Mouse (Mus musculus) cerebellum, postnatal 10 days (tissue): ENCODE measurements around the gene Tecpr1.
A peak's percentile ranks its signal among the peaks of the same experiment; 100 is the strongest.

Experiments
- DNase-seq, 2 experiments: peaks; one replicate each; pipeline ENCODE4 v3.0.0; 2021; ENCODE audit warnings: mixed read lengths in 2 of 2

Tecpr1 gene

GRCm38 (mm10) chr5:144223503-144223862, at the start of gene Tecpr1:
TSS of gene Tecpr1 (minus strand) at chr5:144223615.
- peak; percentile 97 to 98 for DNase-seq

DNA sequence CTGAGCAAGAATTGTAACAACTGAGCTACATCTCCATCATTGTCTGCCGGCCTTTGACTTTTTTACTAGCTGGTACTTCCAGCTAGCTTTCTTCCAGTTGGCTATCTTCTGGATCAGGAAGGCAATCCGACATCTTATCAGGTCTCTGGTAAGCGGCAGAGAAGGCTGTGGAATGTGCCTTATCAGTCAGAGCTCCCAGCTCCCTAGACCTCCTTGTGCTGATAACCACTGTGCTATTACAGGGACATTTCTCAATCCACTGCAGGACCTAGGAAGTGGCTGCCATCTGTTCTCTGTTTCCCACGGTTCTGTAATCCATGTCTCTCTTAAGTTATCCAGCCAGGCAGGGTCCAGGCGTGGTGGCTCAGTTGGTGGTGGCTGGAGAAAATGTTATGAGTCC, 48.4 kb upstream of the Tecpr1 start:
- no peak for DNase-seq

DNA sequence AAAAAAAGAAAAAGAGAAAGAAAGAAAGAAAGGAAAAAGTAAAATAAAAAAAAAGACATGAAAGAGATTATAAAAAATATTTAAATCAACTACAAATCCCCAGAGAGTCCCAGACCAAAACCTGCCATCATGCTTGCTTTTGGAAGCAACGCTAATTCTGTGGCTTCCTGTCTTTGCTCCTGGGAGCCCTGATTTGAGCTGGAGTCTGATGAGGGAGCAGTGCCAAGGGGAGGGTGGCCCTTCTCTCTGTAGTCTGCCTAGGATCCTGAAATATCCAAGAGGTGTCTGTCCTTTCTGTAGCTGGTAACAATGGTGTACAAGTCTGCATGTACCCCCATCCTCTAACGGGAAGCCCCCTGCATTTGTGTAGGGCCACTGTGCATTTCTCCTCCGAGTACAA, 47.7 kb upstream of the Tecpr1 start:
- DNase-seq, result no peak

DNA sequence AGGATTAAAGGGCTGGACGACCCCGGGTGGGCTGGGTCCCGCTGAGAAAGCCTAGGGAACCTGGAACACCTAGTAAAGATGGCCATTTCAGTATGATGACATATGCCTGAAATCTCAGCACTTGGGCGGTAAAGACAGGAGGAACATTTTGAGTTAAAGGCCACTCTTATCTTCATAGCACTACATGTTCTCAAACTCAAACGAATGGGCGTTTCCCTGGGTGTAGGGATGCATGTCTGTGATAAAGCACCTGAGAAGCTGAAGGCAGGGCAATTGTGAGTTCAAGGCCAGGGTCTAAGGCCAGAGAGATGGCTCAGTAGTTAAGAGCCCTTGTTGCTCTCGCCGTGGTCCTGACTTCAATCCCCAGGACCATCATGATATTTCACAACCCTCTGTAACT, 47.0 kb upstream of the Tecpr1 start:
- no peak for DNase-seq

GRCm38 (mm10) chr5:144269926-144270325, 46.5 kb upstream of the Tecpr1 start:
- DNase-seq, result no peak

DNA sequence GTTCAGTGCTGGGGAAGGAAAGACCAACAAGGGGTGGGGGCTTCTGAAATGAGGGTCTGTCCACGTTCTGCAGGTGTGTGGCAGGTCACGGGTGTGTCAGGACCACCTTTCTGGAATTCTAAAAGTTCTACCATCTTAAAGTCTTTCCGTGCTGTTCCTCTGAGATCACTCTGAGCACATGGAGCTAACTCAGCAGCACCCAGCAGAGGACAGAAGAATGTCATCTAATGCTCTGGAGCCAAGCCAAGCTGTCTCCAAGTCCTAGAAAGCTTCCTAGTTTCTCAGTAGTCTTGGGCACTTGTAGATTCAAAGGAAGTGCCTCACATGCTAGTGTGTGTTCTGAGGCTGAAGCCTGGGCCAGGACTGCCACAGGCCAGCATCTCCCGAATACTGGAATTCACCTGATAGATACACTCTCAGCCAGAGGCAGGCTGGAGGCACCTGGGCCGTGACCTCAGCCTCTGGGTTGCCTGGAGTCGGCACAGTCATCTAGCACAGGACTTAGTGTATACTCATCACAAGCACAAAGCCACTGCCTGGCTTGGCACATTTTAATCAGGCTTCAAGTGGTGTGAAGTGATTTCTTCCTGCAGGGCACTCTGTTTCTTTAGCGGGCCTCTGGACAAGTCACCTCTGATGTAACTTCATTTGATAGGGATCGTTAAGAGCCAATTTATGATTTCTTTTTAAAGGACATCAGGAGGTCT, 44.3 kb upstream of the Tecpr1 start:
- peak; percentile 71 to 79 for DNase-seq

- DNase-seq, result no peak
Measured at GRCm38 (mm10) chr5:144263496-144263895, 40.1 kb upstream of the Tecpr1 start.

- DNase-seq, result no peak
Measured at GRCm38 (mm10) chr5:144263082-144263481, 39.7 kb upstream of the Tecpr1 start.

DNA sequence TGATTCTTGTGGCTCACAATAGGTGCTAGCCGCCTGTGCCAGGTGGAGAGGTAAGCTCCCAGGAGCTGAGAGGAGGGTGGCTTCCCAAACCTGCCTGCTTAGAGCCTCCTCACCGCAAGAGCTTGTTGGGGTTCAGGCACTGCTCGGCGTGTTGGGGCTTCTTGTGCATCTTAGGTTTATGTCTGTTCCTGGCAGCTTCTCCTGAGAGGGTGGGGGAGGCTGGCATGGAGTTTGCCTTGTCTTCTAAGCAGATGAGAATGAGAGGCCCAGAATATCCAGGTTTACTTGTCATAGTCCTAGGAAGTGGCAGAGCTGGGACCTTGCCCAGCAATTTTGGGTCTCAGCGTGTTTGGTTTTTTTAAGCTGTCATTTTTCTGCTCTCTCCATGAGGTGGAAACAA, 38.4 kb upstream of the Tecpr1 start:
- no peak for DNase-seq

- no peak for DNase-seq
Measured at GRCm38 (mm10) chr5:144261309-144261708, 37.9 kb upstream of the Tecpr1 start.

GRCm38 (mm10) chr5:144260464-144260863, 37.0 kb upstream of the Tecpr1 start:
- no peak for DNase-seq

DNA sequence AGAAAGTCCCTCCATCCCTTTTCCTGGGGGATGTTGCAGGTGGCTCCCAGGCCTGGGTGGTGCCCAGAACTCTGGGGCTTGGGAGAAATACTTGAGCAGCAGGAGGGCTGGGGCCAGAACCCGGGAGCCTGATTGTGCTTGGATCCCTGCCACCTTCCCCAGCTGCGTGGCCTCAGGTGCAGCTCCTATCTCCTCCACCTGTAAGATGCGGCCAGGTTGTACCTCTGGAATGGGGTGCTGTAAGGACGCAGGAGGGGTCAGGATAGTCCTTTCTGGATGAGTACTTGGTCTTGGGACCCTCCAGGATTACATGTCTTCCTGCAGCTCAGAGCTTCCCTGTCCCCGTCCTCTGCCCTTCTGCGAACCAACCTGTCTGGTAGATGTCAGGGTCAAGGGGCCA, 35.8 kb upstream of the Tecpr1 start:
- no peak for DNase-seq

- no peak for DNase-seq
Measured at GRCm38 (mm10) chr5:144258687-144259086, 35.3 kb upstream of the Tecpr1 start.

GRCm38 (mm10) chr5:144258131-144258611, 34.8 kb upstream of the Tecpr1 start:
- peak; percentile 68 to 70 for DNase-seq

DNA sequence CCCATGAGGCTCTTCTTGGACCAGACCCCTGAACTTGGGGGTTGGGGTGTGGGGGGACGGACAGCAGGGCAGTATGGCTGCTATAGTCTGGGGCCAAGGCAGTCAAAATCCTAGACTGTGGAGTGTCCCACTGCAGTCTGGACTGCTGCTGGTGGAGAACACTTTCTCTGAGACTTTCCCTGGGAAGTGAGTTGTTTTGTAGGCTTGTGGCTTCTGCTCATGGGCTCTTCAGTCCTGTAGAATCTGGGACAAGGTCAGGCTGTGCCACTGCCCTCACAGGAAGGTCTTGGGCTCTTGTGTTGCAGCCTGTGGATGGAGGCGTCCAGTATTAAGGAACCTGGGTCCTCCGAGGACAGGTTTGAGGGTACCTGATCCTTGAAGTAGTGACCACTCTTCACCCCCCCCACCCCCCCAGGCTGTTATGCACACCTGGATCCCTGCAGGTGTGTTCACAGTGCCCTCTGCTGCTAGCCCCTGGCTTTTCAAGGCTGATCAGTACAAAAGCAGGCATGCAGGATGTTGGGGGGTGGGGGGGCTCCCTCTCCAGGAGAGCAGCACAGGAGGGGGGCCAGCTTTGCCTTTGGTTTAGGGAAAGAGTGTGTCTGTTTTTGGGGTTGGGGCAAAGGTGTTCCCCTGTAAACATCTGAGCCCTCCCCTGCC, 34.2 kb upstream of the Tecpr1 start:
- DNase-seq, result no peak

DNA sequence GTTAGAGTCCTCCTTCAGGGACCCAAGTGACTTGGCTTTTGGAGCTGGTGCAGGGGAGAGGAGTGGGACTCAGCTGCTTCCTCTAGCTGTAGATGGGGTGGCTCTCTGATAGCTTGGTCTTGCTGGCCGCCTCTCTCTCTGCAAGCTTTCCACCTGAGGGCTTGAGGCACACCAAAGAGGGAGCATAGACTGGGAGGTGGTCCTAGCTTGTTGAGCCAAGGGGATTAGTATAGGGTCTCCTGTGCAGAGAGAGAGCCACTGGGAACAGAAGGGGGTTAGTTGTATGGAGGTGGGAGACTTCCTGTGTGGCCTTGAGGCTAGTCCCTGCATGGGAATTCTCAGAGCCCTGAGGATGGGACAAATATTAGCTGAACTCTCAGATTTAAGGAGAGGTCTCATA, 33.5 kb upstream of the Tecpr1 start:
- DNase-seq, result no peak

DNA sequence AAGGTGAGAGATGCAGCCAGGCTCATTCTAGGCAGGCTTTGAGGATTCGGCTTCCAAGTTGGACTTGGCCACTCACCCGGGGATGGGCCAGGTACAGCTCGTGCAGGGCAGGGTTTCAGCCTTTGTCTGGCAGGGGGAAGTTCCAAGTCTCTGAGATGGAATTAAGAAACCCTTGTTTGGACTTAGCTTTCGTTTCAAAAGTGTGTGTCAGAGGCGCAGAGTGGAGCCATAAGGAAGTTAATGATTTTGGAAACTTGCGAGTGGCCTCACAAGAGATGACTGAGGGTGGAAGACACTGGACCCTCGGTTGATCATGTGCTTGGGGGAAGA, 33.1 kb upstream of the Tecpr1 start:
- no peak for DNase-seq

DNA sequence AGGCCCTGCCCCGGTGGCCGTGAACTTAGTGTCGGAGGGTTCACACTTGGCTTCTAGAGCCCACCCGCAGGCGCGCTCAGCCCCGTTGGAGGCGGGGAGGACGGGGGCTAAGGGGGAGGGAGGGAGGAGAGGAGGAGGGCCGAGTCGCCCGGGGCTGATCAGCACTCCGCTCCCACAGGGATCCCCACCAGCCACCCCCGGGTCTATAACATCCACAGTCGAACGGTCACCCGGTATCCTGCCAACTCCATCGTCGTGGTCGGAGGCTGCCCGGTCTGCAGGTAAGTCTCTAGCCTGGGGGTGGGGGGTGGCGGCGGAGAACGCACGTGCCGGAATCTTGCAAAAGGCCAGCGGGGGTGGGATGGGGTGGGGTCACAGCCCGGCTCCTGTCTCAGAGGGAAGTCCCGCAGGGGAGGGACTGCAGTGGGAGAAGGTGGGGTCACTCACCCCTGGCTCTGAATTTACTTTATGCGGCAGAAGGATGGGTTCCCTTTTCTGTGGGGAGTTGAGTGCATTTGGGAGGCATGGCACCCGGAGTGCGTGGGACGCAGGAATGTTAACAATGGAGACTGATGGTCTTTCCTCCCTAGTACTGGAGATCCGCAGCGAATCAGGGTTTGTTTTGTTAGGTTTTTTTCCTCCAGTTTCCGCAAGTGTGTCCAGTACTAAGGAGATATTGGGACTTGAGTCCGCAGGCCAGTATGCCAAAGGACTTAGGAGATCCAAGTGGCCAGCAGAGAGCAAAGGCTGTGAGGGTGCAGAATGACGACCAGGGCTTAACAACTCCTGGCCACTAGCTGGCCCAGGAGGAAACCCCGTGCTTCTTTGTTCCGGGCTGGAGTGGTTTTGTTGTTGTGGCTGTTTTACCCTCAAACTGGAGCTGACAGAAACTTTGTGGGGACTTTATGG, 32.5 kb upstream of the Tecpr1 start:
- peak; percentile 64 to 67 for DNase-seq

DNA sequence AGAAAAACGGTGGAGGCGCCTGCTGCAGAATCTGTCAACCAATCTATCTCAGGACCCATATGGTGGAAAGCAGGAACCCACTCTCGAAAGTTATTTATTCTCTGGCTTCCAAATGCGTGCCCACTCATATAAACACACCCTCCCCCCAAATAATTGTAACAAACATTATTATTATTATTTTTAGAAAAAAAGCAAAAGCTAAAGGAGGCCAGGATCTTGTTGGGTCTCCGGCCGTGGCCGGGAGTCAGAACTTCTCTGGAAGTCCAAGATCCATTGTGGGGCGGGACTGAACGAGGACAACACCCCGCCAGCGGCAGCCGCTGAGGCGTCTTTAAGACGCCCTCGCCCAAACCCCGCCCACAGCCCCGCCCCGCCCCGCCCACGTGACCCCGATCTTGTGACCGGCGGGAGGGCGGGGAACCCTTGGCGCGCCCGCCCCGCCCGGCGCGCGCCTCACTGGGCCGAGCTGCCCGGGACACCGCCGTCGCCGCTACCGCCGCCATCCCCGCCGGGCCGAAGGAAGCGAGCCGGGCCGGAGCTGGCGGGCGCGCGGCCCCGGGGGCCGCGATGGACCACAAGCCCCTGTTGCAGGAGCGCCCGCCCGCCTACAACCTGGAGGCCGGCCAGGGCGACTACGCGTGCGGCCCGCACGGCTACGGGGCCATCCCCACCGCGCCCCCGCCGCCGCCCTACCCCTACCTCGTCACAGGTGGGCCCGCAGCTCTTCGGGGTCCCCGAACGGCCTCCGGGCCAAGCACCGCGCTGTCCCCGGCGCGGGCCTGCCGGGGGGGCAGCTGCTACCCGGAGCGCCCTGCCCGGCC, 31.6 kb upstream of the Tecpr1 start:
- DNase-seq, result peak; percentile 90 to 91

GRCm38 (mm10) chr5:144254122-144254810, 30.9 kb upstream of the Tecpr1 start:
- DNase-seq, result peak in 1 of 2 experiments; percentile 44

DNA sequence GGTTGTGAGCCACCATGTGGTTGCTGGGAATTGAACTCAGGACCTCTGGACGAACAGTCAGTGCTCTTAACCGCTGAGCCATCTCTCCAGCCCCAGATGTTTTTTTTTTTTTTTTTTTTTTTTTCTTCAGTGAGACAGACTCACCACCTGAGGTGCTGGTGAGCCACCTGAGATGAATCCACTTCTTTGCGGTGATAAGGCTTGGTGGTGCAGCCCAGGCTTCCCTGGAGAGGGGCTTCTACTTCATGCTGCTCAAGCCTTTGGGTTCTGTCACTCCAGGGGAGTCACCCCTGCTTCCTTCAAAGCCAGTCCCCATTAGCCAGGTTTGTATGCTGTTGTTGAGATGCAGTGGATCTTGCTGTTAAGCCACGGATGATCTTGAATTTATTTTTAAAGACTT, 29.8 kb upstream of the Tecpr1 start:
- DNase-seq, result no peak
